8 mouse cellular contexts compared by ENCODE assay signal in the genomic region with DNA sequence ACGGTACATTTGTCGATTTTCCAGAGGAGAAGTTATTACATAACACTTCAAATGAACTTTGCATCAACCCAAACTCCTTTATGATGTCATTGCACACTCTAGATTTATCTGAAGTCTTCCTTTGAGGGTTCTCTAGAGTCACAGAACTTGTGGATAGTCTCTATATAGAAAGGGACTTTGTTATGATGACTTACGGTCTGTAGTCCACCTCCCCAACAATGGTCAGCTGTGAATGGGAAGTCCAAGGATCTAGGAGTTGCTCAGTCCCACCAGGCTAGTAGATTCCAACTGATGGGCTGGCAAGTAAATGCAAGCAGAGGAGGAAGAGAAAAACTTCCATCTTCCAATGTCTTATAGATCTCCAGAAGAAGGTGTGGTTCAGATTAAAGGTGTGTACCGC. TPM values are rescaled to one million over a fixed set of nuclear protein-coding genes. Genes with fewer than 3 reads are reported as not detected.
DNase-seq lines count a peak whose midpoint lies in the region; ATAC-seq and TF ChIP-seq lines count a peak whose summit lies in the region.

No protein-coding gene starts in this region.

- peak overlapping the region; percentile 77; the same call in 1 of the 2 replicates for H3K27ac ChIP-seq in heart, embryonic 12.5 days (ENCODE audit: poor library complexity, severe bottlenecking)
- peak overlapping the region; percentile 38; the same call in 1 of the 2 replicates for H3K27ac ChIP-seq in ES-E14 (ENCODE audit: insufficient read depth, low read depth, low read length, poor library complexity, severe bottlenecking)
- H3K27ac ChIP-seq in hindbrain, embryonic 10.5 days = peak overlapping the region; percentile 98
- peak overlapping the region; percentile 83 for H3K27ac ChIP-seq in midbrain, embryonic 10.5 days (replicated peaks)

- WGBS in heart, embryonic 12.5 days = 31% methylated on average over 4 of the region's 4 CpGs
- WGBS in hindbrain, embryonic 10.5 days = 33% methylated on average over 4 of the region's 4 CpGs
- 40% methylated on average over 4 of the region's 4 CpGs for WGBS in midbrain, embryonic 10.5 days

- no peak for DNase-seq in heart, adult 18-20 months
- DNase-seq in ES-E14 (ENCODE audit: low read depth, low spot score) (no peak), MN1 (ENCODE audit: low spot score) (no peak)
- DNase-seq in hindbrain, embryonic 10.5 days (ENCODE audit: low spot score) = no peak
- DNase-seq in midbrain, embryonic 10.5 days (ENCODE audit: low spot score) = no peak
- DNase-seq in right cerebral cortex, postnatal 10 days (ENCODE audit: low spot score in 2 of 2) = no peak
- DNase-seq in thymus, postnatal 14 days = no peak

- ATAC-seq in heart, embryonic 12.5 days (ENCODE audit: insufficient number of reproducible peaks, low FRiP score) = no peak

- no peaks in the 10 kb centered on the region for H3K27me3 ChIP-seq in heart, embryonic 12.5 days (replicated peaks)
- no peaks in the 10 kb centered on the region for H3K27me3 ChIP-seq in hindbrain, embryonic 10.5 days (ENCODE audit: insufficient read depth, poor library complexity, severe bottlenecking)
- H3K27me3 ChIP-seq in midbrain, embryonic 10.5 days (ENCODE audit: low read depth, poor library complexity, severe bottlenecking) = peaks cover 4% of the 10 kb centered on the region; the same call in 1 of the 2 replicates

- H3K9me3 ChIP-seq in heart, embryonic 12.5 days (replicated peaks) = no peaks in the 10 kb centered on the region
- no peaks in the 10 kb centered on the region for H3K9me3 ChIP-seq in ES-E14 (ENCODE audit: control insufficient read depth, insufficient read depth, low read depth, low read length)
- no peaks in the 10 kb centered on the region for H3K9me3 ChIP-seq in hindbrain, embryonic 10.5 days
- no peaks in the 10 kb centered on the region for H3K9me3 ChIP-seq in midbrain, embryonic 10.5 days (replicated peaks)

- peak overlapping the region; percentile 64 for H3K4me2 ChIP-seq in heart, embryonic 12.5 days

- peak overlapping the region; percentile 99 for H3K4me3 ChIP-seq in heart, embryonic 12.5 days
- H3K4me3 ChIP-seq in ES-E14 (ENCODE audit: insufficient read depth in 1 of 2, low read depth in 1 of 2, low read length in 2 of 2, poor library complexity in 1 of 2, severe bottlenecking in 1 of 2) = peak overlapping the region; percentile 78 to 86
- peak overlapping the region; percentile 99 for H3K4me3 ChIP-seq in hindbrain, embryonic 10.5 days
- peak overlapping the region; percentile 100 for H3K4me3 ChIP-seq in midbrain, embryonic 10.5 days

- in situ Hi-C loops in ES-E14 (cut with MboI; ENCODE audit: low sequenced_read_pairs in 2 of 2, unreplicated experiment in 2 of 2) = no loop called here

- peaks cover 6% of the 10 kb centered on the region; the same call in 1 of the 2 replicates for H3K4me1 ChIP-seq in heart, embryonic 12.5 days (replicated peaks)
- H3K4me1 ChIP-seq in ES-E14 (ENCODE audit: control insufficient read depth in 2 of 2, insufficient read depth in 2 of 2, low read length in 2 of 2, poor library complexity in 1 of 2) = peaks cover 0 to 3% of the 10 kb centered on the region in 2 experiments; a peak in 2 of 4 replicates
- H3K4me1 ChIP-seq in hindbrain, embryonic 10.5 days (replicated peaks) = peaks cover 14% of the 10 kb centered on the region
- H3K4me1 ChIP-seq in midbrain, embryonic 10.5 days = peaks cover 14% of the 10 kb centered on the region

- peaks cover 18% of the 10 kb centered on the region for H3K36me3 ChIP-seq in heart, embryonic 12.5 days
- H3K36me3 ChIP-seq in ES-E14 (ENCODE audit: control insufficient read depth, insufficient read depth, low read length, poor library complexity, severe bottlenecking) = peaks cover 6% of the 10 kb centered on the region
- H3K36me3 ChIP-seq in hindbrain, embryonic 10.5 days = peaks cover 22% of the 10 kb centered on the region
- H3K36me3 ChIP-seq in midbrain, embryonic 10.5 days = peaks cover 22% of the 10 kb centered on the region

- peak overlapping the region; percentile 65; the same call in 1 of the 2 replicates for H3K9ac ChIP-seq in heart, embryonic 12.5 days
- peak overlapping the region; percentile 84; the same call in 1 of the 2 replicates for H3K9ac ChIP-seq in ES-E14 (ENCODE audit: insufficient read depth, low read depth, low read length, poor library complexity, severe bottlenecking)

TF ChIP-seq in ES-E14, 5 proteins besides CTCF, POLR2A, EP300 and RAD21:
- TF ChIP-seq CHD2 (IDR thresholded peaks at IDR 0.05; ENCODE audit: low read depth, low read length) (no peak), ZNF384 (IDR thresholded peaks at IDR 0.05; ENCODE audit: low read depth, low read length) (no peak), MAFK (IDR thresholded peaks at IDR 0.05; ENCODE audit: insufficient read depth, low read depth, low read length) (no peak)

RNA-seq across cellular contexts. Expression of gene Wbp11, which starts 0.6 kb away (rescaled TPM):
- polyA plus RNA-seq in heart, embryonic 12.5 days (2016; fragmentation: Nextera tagmentation; extraction: Ambion mirVana) = 90.5 and 91.8 TPM in 2 replicates
- 10 to 100 TPM; 53.4 to 64.0 TPM for total RNA-seq in heart, adult 18-20 months (2021)
- total RNA-seq in ES-E14 (2012; rRNA removed) = 33.5 and 41.7 TPM in 2 replicates
- 140 and 155 TPM in 2 replicates for polyA plus RNA-seq in hindbrain, embryonic 10.5 days (2016; fragmentation: Nextera tagmentation; extraction: Ambion mirVana)
- polyA plus RNA-seq in midbrain, embryonic 10.5 days (2016; fragmentation: Nextera tagmentation; extraction: Ambion mirVana) = 156 and 160 TPM in 2 replicates

RNA-seq across cellular contexts. Expression of gene BC049715, which starts 1.3 kb away (rescaled TPM):
- 1.5 and 2.0 TPM in 2 replicates for polyA plus RNA-seq in heart, embryonic 12.5 days (2016; fragmentation: Nextera tagmentation; extraction: Ambion mirVana)
- 1 to 10 TPM in 1 of 2 experiments, under 1 TPM in 1; 0.80 to 1.1 TPM for total RNA-seq in heart, adult 18-20 months (2021)
- 0.90 and 1.2 TPM in 2 replicates for total RNA-seq in ES-E14 (2012; rRNA removed)
- 1.1 and 2.3 TPM in 2 replicates for polyA plus RNA-seq in hindbrain, embryonic 10.5 days (2016; fragmentation: Nextera tagmentation; extraction: Ambion mirVana)
- 1.4 and 3.5 TPM in 2 replicates for polyA plus RNA-seq in midbrain, embryonic 10.5 days (2016; fragmentation: Nextera tagmentation; extraction: Ambion mirVana)

RNA-seq across cellular contexts. Expression of gene Smco3, which starts 6.6 kb away (rescaled TPM):
- polyA plus RNA-seq in heart, embryonic 12.5 days (2016; fragmentation: Nextera tagmentation; extraction: Ambion mirVana) = not detected in 2 replicates
- not detected for total RNA-seq in heart, adult 18-20 months (2021)
- total RNA-seq in ES-E14 (2012; rRNA removed) = not detected in 2 replicates
- polyA plus RNA-seq in hindbrain, embryonic 10.5 days (2016; fragmentation: Nextera tagmentation; extraction: Ambion mirVana) = not detected in 2 replicates
- polyA plus RNA-seq in midbrain, embryonic 10.5 days (2016; fragmentation: Nextera tagmentation; extraction: Ambion mirVana) = 0.24 TPM in 1 of 2 replicates, not detected in the other

RNA-seq across cellular contexts. Expression of gene H2afj, which starts 20.6 kb away (rescaled TPM):
- 85.2 and 86.2 TPM in 2 replicates for polyA plus RNA-seq in heart, embryonic 12.5 days (2016; fragmentation: Nextera tagmentation; extraction: Ambion mirVana)
- 10 to 100 TPM; 30.1 to 35.5 TPM for total RNA-seq in heart, adult 18-20 months (2021)
- total RNA-seq in ES-E14 (2012; rRNA removed) = 185 and 274 TPM in 2 replicates
- polyA plus RNA-seq in hindbrain, embryonic 10.5 days (2016; fragmentation: Nextera tagmentation; extraction: Ambion mirVana) = 105 and 120 TPM in 2 replicates
- polyA plus RNA-seq in midbrain, embryonic 10.5 days (2016; fragmentation: Nextera tagmentation; extraction: Ambion mirVana) = 97.4 and 102 TPM in 2 replicates

RNA-seq across cellular contexts. Expression of gene Hist4h4, which starts 24.5 kb away (rescaled TPM):
- polyA plus RNA-seq in heart, embryonic 12.5 days (2016; fragmentation: Nextera tagmentation; extraction: Ambion mirVana) = 0.41 and 0.45 TPM in 2 replicates
- total RNA-seq in heart, adult 18-20 months (2021) = 1 to 10 TPM; 4.5 to 5.7 TPM
- 70.5 and 110 TPM in 2 replicates for total RNA-seq in ES-E14 (2012; rRNA removed)
- 0.65 and 0.78 TPM in 2 replicates for polyA plus RNA-seq in hindbrain, embryonic 10.5 days (2016; fragmentation: Nextera tagmentation; extraction: Ambion mirVana)
- polyA plus RNA-seq in midbrain, embryonic 10.5 days (2016; fragmentation: Nextera tagmentation; extraction: Ambion mirVana) = 0.52 and 0.53 TPM in 2 replicates

Comparison
In these comparisons a context has a peak if more than half of its experiments do, and no peak if none do; other contexts are left out.
1. H3K27ac ChIP-seq: peak in every context shown above with its lines; median percentile 98 in hindbrain, embryonic 10.5 days; 83 in midbrain, embryonic 10.5 days; 77 in heart, embryonic 12.5 days; 38 in ES-E14.